Mouse (Mus musculus): ENCODE measurements around the gene Mptx2. TPM values are rescaled to one million over a fixed set of nuclear protein-coding genes. Genes with fewer than 3 reads are reported as not detected.

Gene Mptx2
- polyA plus RNA-seq (2014; fragmentation: Illumina TruSeq; extraction: RNeasy Lipid Tissue Mini Kit (QIAGEN cat#74804); ENCODE audit: low read depth, low replicate concordance): not detected

GRCm38 (mm10) chr1:173277677-173278076 lies at the start of gene Mptx2:
Mptx2 (minus strand) TSS chr1:173277777.

GRCm38 (mm10) chr1:173265701-173266100 lies 11.9 kb downstream of the Mptx2 start, which contains the start of gene Olfr418:
Olfr418 (plus strand) TSS chr1:173266001.

GRCm38 (mm10) chr1:173227081-173227480 lies 50.5 kb downstream of the Mptx2 start, which contains the start of gene Fcer1a:
Fcer1a (minus strand) TSS chr1:173227214.

Other genes starting within 250 kb of the Mptx2 start
- gene Olfr1408, start 140.4 kb downstream of the Mptx2 start, polyA plus RNA-seq (2014; fragmentation: Illumina TruSeq; extraction: RNeasy Lipid Tissue Mini Kit (QIAGEN cat#74804); ENCODE audit: low read depth, low replicate concordance): not detected
- gene Olfr1406, start 87.1 kb downstream of the Mptx2 start, polyA plus RNA-seq (2014; fragmentation: Illumina TruSeq; extraction: RNeasy Lipid Tissue Mini Kit (QIAGEN cat#74804); ENCODE audit: low read depth, low replicate concordance): not detected
- not detected for gene Olfr218, start 80.0 kb downstream of the Mptx2 start, polyA plus RNA-seq (2014; fragmentation: Illumina TruSeq; extraction: RNeasy Lipid Tissue Mini Kit (QIAGEN cat#74804); ENCODE audit: low read depth, low replicate concordance)
- gene Olfr1404, start 65.4 kb downstream of the Mptx2 start, polyA plus RNA-seq (2014; fragmentation: Illumina TruSeq; extraction: RNeasy Lipid Tissue Mini Kit (QIAGEN cat#74804); ENCODE audit: low read depth, low replicate concordance): not detected
- not detected for gene Fcer1a, start 50.6 kb downstream of the Mptx2 start, polyA plus RNA-seq (2014; fragmentation: Illumina TruSeq; extraction: RNeasy Lipid Tissue Mini Kit (QIAGEN cat#74804); ENCODE audit: low read depth, low replicate concordance)
- not detected for gene Olfr418, start 11.8 kb downstream of the Mptx2 start, polyA plus RNA-seq (2014; fragmentation: Illumina TruSeq; extraction: RNeasy Lipid Tissue Mini Kit (QIAGEN cat#74804); ENCODE audit: low read depth, low replicate concordance)
- not detected for gene Ackr1, start 56.0 kb upstream of the Mptx2 start, polyA plus RNA-seq (2014; fragmentation: Illumina TruSeq; extraction: RNeasy Lipid Tissue Mini Kit (QIAGEN cat#74804); ENCODE audit: low read depth, low replicate concordance)
- gene Aim2, start 73.1 kb upstream of the Mptx2 start, polyA plus RNA-seq (2014; fragmentation: Illumina TruSeq; extraction: RNeasy Lipid Tissue Mini Kit (QIAGEN cat#74804); ENCODE audit: low read depth, low replicate concordance): 0.89 TPM
- gene Cadm3, start 89.9 kb upstream of the Mptx2 start, polyA plus RNA-seq (2014; fragmentation: Illumina TruSeq; extraction: RNeasy Lipid Tissue Mini Kit (QIAGEN cat#74804); ENCODE audit: low read depth, low replicate concordance): 0.16 TPM
- gene Ifi206, start 213.3 kb upstream of the Mptx2 start, polyA plus RNA-seq (2014; fragmentation: Illumina TruSeq; extraction: RNeasy Lipid Tissue Mini Kit (QIAGEN cat#74804); ENCODE audit: low read depth, low replicate concordance): 1.1 TPM

Data from kidney, adult 10 weeks (tissue).